Mouse (Mus musculus) limb, embryonic 11.5 days (tissue): ENCODE measurements around the gene Rrad. TPM values are rescaled to one million over a fixed set of nuclear protein-coding genes. Genes with fewer than 3 reads are reported as not detected.
A peak's percentile ranks its signal among the peaks of the same experiment; 100 is the strongest.
"Not testable (repeated sequence)": the region's sequence is repeated elsewhere in the genome, so short reads cannot be mapped to it uniquely, and the experiment has no call there.

ENCODE experiments used
- ATAC-seq: fragments of 200-750 bp; cut with Nextera tagmentation; 2 replicates; pipeline ENCODE4 v1.8.0; 2017; ENCODE audit warnings: low read depth; ENCODE audit not compliant: insufficient number of reproducible peaks, low FRiP score, low TSS enrichment
- DNase-seq: peaks from one replicate; pipeline ENCODE4 v3.0.0-alpha.2; 2015; ENCODE audit warnings: low spot score
- H3K27ac ChIP-seq: fragments of 300-500 bp; sonication (generic); replicated peaks from 2 replicates; pipeline ENCODE4 v1.5.1; 2014; ENCODE audit warnings: low read depth, mild to moderate bottlenecking, low read length
- H3K27me3 ChIP-seq: fragments of 300-500 bp; sonication (generic); 2 replicates; pipeline ENCODE4 v1.6.1; 2014; ENCODE audit warnings: mild to moderate bottlenecking, low read length, mixed read lengths; ENCODE audit not compliant: control insufficient read depth, insufficient read depth
- H3K36me3 ChIP-seq: fragments of 300-500 bp; sonication (generic); 2 replicates; pipeline ENCODE4 v1.6.1; 2014; ENCODE audit warnings: mild to moderate bottlenecking, low read length, moderate library complexity, mixed read lengths; ENCODE audit not compliant: control insufficient read depth, insufficient read depth
- H3K4me1 ChIP-seq: fragments of 300-500 bp; sonication (generic); 2 replicates; pipeline ENCODE4 v1.6.1; 2014; ENCODE audit warnings: low read length, mixed read lengths; ENCODE audit not compliant: control insufficient read depth, insufficient read depth
- H3K4me2 ChIP-seq: fragments of 300-500 bp; sonication (generic); 2 replicates; pipeline ENCODE4 v1.6.1; 2014; ENCODE audit warnings: low read depth, mild to moderate bottlenecking, moderate library complexity; ENCODE audit not compliant: severe bottlenecking
- H3K4me3 ChIP-seq: fragments of 300-500 bp; sonication (generic); 2 replicates; pipeline ENCODE4 v1.5.1; 2014; ENCODE audit warnings: low read depth, low read length
- H3K9ac ChIP-seq: fragments of 300-500 bp; sonication (generic); 2 replicates; pipeline ENCODE4 v1.6.1; 2014; ENCODE audit warnings: mild to moderate bottlenecking, low read length
- H3K9me3 ChIP-seq: fragments of 300-500 bp; sonication (generic); 2 replicates; pipeline ENCODE4 v1.6.1; 2016; ENCODE audit warnings: low read length; ENCODE audit not compliant: control insufficient read depth
- WGBS: fragments of 180-500 bp; shearing (Covaris S2); extraction: QIAGEN DNeasy Blood & Tissue Kit; methylation state at CpG from one replicate; pipeline ENCODE4 v1.1.7; 2014; 5-methylcytosine and 5-hydroxymethylcytosine counted together
- polyA plus RNA-seq: library from polyadenylated mRNA; unstranded; fragments of >200 nt; fragmentation: Nextera tagmentation; extraction: Ambion mirVana; gene quantifications from 2 replicates; pipeline ENCODE4 v1.2.1, GENCODE M21; 2014

Gene Rrad
- polyA plus RNA-seq, result 6.5 and 7.6 TPM in 2 replicates

DNA sequence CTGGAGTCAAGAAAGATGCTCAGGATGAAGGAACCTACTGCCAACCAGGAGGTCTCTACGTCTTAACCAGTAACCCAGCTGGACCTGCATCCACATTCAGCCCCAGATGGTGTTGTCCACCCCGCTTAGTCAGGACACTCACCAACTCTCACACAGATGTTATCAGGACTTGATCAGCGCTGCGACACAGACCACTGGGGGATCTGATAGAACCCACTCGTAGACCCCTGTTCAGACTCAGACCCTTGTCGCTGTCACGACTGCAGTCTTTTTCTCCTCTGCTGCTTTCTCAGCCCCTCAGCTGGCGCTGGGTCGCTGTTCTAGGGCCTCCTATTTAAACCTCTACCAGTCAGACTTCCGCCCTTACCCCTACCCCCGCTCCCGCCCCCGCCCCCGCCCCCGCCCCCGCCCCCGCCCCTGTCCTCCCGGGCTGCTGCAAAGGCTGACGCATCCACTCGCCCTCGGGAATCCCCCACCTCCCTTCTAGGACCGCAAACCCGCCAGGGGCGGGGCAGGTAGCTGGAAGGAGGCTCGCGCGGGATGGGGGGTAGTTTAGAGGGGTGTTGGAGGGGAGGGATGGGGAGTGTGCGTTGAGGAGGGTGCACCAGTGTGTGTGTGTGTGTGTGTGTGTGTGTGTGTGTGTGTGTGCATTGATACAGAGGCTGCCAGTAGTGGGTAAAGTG, at the start of gene Rrad:
Rrad (minus strand) TSS at position 347 of the 683 bp plus-strand sequence.
- DNase-seq, result peak; percentile 61
- Histone ChIP-seq H3K36me3 (no peaks in the 10 kb centered on the region), H3K4me2 (peak within 1 kb of the TSS; percentile 73), H3K4me3 (peak within 1 kb of the TSS; percentile 36), H3K9ac (peak within 1 kb of the TSS; percentile 43), H3K27me3 (peaks cover 11% of the 10 kb centered on the region), H3K9me3 (no peaks in the 10 kb centered on the region), H3K27ac (0 out of 2 replicates have a peak within 1 kb of the TSS, but pooled peaks have one; percentile 26), H3K4me1 (peaks cover 18% of the 10 kb centered on the region)
- peak; percentile 56; the same call in 1 of the 2 replicates for ATAC-seq
- WGBS, result under 1% methylated on average over 21 of the region's 28 CpGs

DNA sequence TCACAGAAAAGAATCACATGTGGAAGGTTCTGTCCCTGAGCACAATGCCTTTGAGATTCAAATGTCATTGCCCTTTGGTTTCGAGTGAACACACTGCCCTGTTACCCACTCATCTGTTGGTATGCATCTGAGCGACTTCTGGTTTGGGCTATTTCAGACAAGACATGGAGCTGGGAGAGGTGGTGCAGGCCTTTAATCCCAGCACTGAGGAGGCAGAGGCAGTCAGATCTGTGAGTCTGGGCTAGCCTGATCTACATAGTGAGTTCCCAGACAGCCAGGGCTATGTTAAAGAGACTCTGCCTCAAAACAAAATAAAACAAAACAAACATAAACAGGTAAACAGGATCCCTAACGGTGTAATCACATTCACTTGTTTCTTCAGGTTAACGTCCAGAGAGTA, 24.5 kb upstream of the Rrad start:
- DNase-seq (no peak), ATAC-seq (no peak)
- Histone ChIP-seq H3K9me3 (no peaks in the 10 kb centered on the region), H3K27me3 (no peaks in the 10 kb centered on the region), H3K36me3 (no peaks in the 10 kb centered on the region), H3K9ac (no peak overlapping the region), H3K4me2 (no peak overlapping the region), H3K4me3 (no peak overlapping the region), H3K27ac (no peak overlapping the region), H3K4me1 (no peaks in the 10 kb centered on the region)
- WGBS, result 81% methylated on average over 4 of the region's 4 CpGs

DNA sequence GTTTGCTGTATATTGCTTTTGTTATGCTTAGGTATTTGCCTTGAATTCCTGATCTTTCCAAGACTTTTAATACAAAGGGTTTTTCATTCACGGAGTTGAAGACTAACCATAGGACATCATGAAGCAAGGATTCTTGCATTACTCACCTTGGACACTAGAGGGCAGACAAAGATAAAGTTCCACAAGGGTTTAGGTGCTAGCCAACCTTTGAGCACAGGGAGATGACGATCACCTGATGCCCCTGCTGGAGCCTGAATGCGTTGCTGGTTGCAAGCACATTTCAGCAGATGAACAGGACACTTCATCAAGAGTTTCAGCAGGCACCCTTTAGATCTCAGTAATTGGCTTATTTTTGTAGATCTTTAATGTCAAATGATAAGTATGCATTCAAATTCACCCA, 23.9 kb upstream of the Rrad start:
- ATAC-seq, result peak; percentile 51; the same call in 1 of the 2 replicates

DNA sequence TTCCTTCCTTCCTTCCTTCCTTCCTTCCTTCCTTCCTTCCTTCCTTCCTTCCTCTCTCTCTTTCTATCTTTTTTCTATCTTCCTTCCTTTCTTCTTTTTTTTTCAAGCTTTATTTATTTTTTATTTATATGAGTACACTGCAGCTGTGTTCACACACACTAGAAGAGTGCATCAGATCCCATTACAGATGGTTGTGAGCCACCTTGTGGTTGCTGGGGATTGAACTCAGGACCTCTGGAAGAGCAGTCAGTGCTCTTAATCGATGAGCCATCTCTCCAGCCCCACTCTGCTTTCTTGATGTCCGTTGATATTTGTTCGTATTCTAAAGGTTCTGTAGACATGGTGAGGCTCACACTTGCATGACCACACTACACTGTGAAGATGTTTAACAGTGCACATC, 13.1 kb upstream of the Rrad start:
- H3K4me2 ChIP-seq, result not testable (repeated sequence)

More for the DNA sequence above, 23.9 kb upstream of the Rrad start:
- 4% methylated on average over 3 of the region's 3 CpGs for WGBS
- H3K27ac ChIP-seq, result no peak overlapping the region
- no peak overlapping the region for H3K4me2 ChIP-seq
- H3K36me3 ChIP-seq, result no peaks in the 10 kb centered on the region
- H3K27me3 ChIP-seq, result no peaks in the 10 kb centered on the region
- DNase-seq, result peak; percentile 81
- no peak overlapping the region for H3K9ac ChIP-seq
- H3K4me1 ChIP-seq, result no peaks in the 10 kb centered on the region
- H3K9me3 ChIP-seq, result no peaks in the 10 kb centered on the region
- no peak overlapping the region for H3K4me3 ChIP-seq

DNA sequence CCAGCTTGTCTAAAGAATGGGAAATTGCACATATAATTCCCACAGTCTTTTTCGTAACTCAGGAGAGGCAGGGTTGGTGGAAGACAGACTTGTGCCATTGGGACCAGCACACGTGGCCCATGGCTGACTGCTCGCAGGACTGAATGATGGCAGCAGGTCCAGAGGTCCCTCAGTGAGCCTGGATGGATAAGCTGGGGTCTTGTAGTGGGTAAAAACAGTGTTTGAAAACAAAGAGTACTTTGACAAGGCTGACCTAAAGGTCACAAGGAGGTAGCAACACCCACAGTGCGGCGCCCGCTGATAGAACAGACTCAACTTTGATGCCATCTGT, 11.2 kb upstream of the Rrad start:
- H3K4me2 ChIP-seq, result peak overlapping the region; percentile 94
- peak overlapping the region; percentile 79 for H3K9ac ChIP-seq
- no peaks in the 10 kb centered on the region for H3K36me3 ChIP-seq
- ATAC-seq, result peak; percentile 28; the same call in 1 of the 2 replicates
- H3K4me3 ChIP-seq, result peak overlapping the region; percentile 88
- H3K9me3 ChIP-seq, result no peaks in the 10 kb centered on the region
- WGBS, result 80% methylated on average over 6 of the region's 6 CpGs
- no peak overlapping the region for H3K27ac ChIP-seq
- DNase-seq, result no peak
- H3K27me3 ChIP-seq, result no peaks in the 10 kb centered on the region
- H3K4me1 ChIP-seq, result peaks cover 5% of the 10 kb centered on the region; the same call in 1 of the 2 replicates

More for the DNA sequence above, 13.1 kb upstream of the Rrad start:
- not testable (repeated sequence) for H3K27ac ChIP-seq, H3K36me3 ChIP-seq, H3K27me3 ChIP-seq, H3K4me1 ChIP-seq, DNase-seq, H3K9me3 ChIP-seq, ATAC-seq, H3K4me3 ChIP-seq, H3K9ac ChIP-seq
- 70% methylated on average over 3 of the region's 3 CpGs for WGBS

DNA sequence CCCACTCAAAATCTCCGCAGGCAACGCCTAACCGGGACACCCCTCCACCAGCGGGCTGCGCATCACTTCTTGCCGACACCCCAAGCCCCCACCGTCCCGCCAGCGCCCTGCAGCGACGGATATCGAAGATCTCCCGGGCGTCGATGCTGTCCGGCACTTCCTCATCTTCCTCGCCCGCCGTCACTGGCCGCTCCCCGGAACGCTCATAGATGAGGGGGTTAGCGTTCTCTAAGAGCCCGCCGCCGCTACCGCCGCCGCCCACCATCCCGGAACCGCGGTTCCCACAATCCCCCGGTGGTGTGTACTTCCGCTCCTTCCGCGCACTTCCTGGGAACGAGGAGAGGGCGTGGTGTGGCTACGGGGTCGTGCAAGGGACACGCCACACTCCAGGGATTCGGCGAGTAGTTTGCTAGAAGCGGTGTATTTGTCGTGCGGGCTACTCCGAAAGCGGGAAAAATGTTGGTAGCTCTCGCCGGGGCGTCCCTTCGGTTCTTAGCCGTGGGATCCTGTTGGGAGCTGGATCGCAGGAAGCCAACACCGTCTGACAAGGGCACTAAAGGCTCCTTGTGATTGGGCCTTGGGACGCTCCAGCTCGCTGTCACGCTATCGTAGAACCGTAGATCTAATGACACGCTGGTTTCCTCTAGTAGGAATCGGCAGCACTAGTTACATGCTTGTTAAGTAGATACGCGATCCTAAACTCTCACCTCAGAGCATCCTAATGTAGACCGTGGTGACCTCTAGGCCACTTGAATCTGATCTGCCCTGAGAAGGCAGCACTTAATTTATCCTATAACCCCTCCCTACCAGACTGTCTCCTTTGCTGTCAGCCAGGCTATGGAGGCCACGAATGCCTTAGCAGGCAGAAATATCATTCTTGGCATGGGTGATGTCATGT, 10.5 kb upstream of the Rrad start, which contains the start of gene Ciao2b:
Ciao2b (minus strand) TSS at position 540 of the 898 bp plus-strand sequence.
- WGBS, result 1% methylated on average over 66 of the region's 66 CpGs
- DNase-seq, result peak; percentile 90
- Histone ChIP-seq H3K27ac (no peak within 1 kb of the TSS), H3K4me2 (peak within 1 kb of the TSS; percentile 94), H3K4me3 (peak within 1 kb of the TSS; percentile 88), H3K9ac (peak within 1 kb of the TSS; percentile 79), H3K36me3 (no peaks in the 10 kb centered on the region), H3K27me3 (no peaks in the 10 kb centered on the region), H3K4me1 (peaks cover 5% of the 10 kb centered on the region; the same call in 1 of the 2 replicates), H3K9me3 (no peaks in the 10 kb centered on the region)
- peak; percentile 90 for ATAC-seq

DNA sequence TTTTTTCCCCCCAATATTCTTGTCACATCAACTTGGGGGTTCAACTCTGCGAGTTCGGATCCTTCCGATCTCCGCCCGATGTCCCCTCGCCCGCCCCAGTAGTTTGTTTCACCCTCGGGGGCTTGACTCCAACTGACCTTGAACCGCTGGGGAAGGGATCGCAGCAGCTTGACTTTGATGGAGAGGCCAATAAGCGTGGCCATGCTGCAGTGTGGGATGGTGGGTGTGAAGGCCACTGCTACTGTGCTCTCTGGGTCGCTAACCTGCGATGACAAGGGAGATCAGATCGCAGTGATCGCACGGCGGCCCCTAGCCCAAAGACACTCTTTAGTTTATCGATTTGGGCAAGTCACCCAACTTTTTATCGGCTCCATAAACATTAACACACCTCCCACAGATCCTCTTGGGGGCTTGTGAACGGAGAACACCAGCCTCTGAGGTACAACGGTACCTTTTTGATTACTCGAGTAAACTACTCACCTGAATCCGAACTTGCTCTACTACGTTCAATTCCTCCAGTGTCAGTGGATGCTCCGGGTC, 9.8 kb upstream of the Rrad start:
- 10% methylated on average over 25 of the region's 25 CpGs for WGBS
- Histone ChIP-seq H3K36me3 (no peaks in the 10 kb centered on the region), H3K4me2 (peak overlapping the region; percentile 94), H3K9ac (peak overlapping the region; percentile 79), H3K27ac (no peak overlapping the region), H3K4me3 (peak overlapping the region; percentile 88), H3K4me1 (peaks cover 5% of the 10 kb centered on the region; the same call in 1 of the 2 replicates), H3K9me3 (no peaks in the 10 kb centered on the region), H3K27me3 (no peaks in the 10 kb centered on the region)
- DNase-seq (peak; percentile 21), ATAC-seq (no peak)

DNA sequence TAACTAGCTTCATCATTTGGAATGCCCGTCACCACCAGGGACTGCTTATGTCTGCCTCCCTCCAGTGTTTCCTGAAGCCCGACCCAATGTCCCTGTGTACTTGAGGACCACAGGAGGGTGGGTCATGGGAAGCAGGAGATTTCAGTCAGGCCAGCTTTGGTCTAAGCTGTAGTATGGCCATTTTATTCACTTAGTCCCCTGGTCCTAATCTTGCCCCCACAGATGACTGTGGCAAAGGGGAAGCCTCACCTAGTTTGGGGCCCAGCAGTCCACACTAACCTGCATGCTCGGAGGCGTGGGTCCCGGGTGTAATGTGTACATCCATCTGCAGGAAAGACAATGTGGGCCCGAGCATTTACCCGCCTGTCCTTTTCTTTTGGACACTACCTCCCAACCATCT, 9.1 kb upstream of the Rrad start:
- peak overlapping the region; percentile 88 for H3K4me3 ChIP-seq
- WGBS, result 82% methylated on average over 7 of the region's 7 CpGs
- peaks cover 5% of the 10 kb centered on the region; the same call in 1 of the 2 replicates for H3K4me1 ChIP-seq
- H3K9me3 ChIP-seq, result no peaks in the 10 kb centered on the region
- H3K9ac ChIP-seq, result no peak overlapping the region
- H3K27me3 ChIP-seq, result no peaks in the 10 kb centered on the region
- H3K4me2 ChIP-seq, result peak overlapping the region; percentile 94; the same call in 1 of the 2 replicates
- ATAC-seq (no peak), DNase-seq (no peak)
- no peaks in the 10 kb centered on the region for H3K36me3 ChIP-seq
- no peak overlapping the region for H3K27ac ChIP-seq
